Mouse (Mus musculus) stomach, postnatal 0 days (tissue): ENCODE measurements around the gene Mif4gd. TPM values are rescaled to one million over a fixed set of nuclear protein-coding genes. Genes with fewer than 3 reads are reported as not detected.

ENCODE experiments used
- ATAC-seq: fragments of 200-750 bp; cut with Nextera tagmentation; 2 replicates; pipeline ENCODE4 v1.8.0; 2017; ENCODE audit not compliant: low FRiP score, low TSS enrichment
- DNase-seq: peaks from one replicate; pipeline ENCODE4 v3.0.0-alpha.2; 2016; ENCODE audit warnings: low spot score
- H3K27ac ChIP-seq: fragments of 300-500 bp; sonication (generic); replicated peaks from 2 replicates; pipeline ENCODE4 v1.5.1; 2014; ENCODE audit warnings: mild to moderate bottlenecking, control low read depth
- H3K27me3 ChIP-seq: fragments of 300-500 bp; sonication (generic); 2 replicates; pipeline ENCODE4 v1.6.1; 2014; ENCODE audit warnings: low read length; ENCODE audit not compliant: control insufficient read depth, insufficient read depth
- H3K36me3 ChIP-seq: fragments of 300-500 bp; sonication (generic); 2 replicates; pipeline ENCODE4 v1.6.1; 2014; ENCODE audit warnings: low read length, mixed read lengths; ENCODE audit not compliant: control insufficient read depth, insufficient read depth
- H3K4me1 ChIP-seq: fragments of 300-500 bp; sonication (generic); replicated peaks from 2 replicates; pipeline ENCODE4 v1.6.1; 2014; ENCODE audit warnings: antibody characterized with exemption; ENCODE audit not compliant: control insufficient read depth, insufficient read depth
- H3K4me2 ChIP-seq: fragments of 300-500 bp; sonication (generic); replicated peaks from 2 replicates; pipeline ENCODE4 v1.6.1; 2014; ENCODE audit warnings: low read depth, mild to moderate bottlenecking, control low read depth, moderate library complexity
- H3K4me3 ChIP-seq: fragments of 300-500 bp; sonication (generic); 2 replicates; pipeline ENCODE4 v1.5.1; 2014; ENCODE audit warnings: low read depth, low read length, control low read depth
- H3K9ac ChIP-seq: fragments of 300-500 bp; sonication (generic); 2 replicates; pipeline ENCODE4 v1.6.1; 2014; ENCODE audit warnings: mild to moderate bottlenecking, low read length, control low read depth, mixed read lengths
- H3K9me3 ChIP-seq: fragments of 300-500 bp; sonication (generic); 2 replicates; pipeline ENCODE4 v1.6.1; 2016; ENCODE audit warnings: low read length; ENCODE audit not compliant: control insufficient read depth
- CTCF ChIP-seq: IDR thresholded peaks from 2 replicates; pipeline ENCODE4 v1.5.1; 2016; ENCODE audit warnings: antibody characterized with exemption, low read depth, mild to moderate bottlenecking, moderate library complexity
- EP300 ChIP-seq: optimal IDR thresholded peaks from 2 replicates; pipeline ENCODE3; 2016; ENCODE audit warnings: antibody characterized with exemption
- WGBS: fragments of 180-500 bp; shearing (Covaris S2); extraction: QIAGEN DNeasy Blood & Tissue Kit; methylation state at CpG from one replicate; pipeline ENCODE4 v1.1.7; 2014; 5-methylcytosine and 5-hydroxymethylcytosine counted together
- polyA plus RNA-seq: library from polyadenylated mRNA; unstranded; fragments of >200 nt; fragmentation: Nextera tagmentation; extraction: Ambion mirVana; gene quantifications from 2 replicates; pipeline ENCODE4 v1.2.1, GENCODE M21; 2015

Mif4gd gene
- 48.9 and 52.3 TPM in 2 replicates for polyA plus RNA-seq

DNA sequence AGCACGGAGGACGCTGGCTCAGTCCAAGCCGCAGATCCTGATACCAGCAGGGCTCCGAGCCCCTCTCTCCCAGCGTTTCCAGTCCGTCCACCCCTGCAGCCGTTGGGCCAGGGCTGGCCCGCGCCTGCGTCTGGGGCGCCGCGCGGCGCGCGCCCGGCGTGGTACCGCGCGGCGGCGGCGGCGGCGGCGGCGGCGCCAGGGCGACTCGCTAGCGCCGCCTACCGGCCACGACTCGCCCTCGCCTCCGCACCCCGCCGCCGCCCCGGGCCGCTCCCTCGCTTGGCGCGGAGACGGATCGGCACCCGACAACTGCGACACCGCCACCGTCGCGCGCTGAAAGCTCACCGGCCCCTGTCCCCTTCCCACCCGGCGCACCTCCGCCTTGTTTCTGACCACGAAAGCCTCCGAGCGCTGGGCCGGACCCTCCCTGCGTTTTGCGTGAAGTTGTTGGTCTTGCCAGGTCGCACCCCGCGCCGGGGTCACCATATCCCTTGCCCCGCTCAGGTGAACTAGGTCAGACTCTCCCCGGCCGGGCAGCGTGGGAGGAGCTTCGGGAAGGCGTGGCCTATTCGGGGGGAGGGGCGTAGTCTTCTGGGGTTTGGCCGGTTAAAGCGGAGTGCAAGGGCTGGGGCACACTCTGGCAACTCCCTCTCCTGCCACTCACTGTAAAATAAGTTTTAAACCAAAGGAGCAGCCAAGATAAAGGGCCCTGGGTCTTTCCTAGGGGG, at the start of gene Mif4gd:
Gene Mif4gd, minus strand, starts transcription at position 560 of the 728 bp plus-strand sequence.
- under 1% methylated on average over 58 of the region's 80 CpGs for WGBS

GRCm38 (mm10) chr11:115660376-115660775, 47.6 kb upstream of the Mif4gd start:
- ATAC-seq (no peak), DNase-seq (no peak)
- H3K4me2 ChIP-seq, result no peak overlapping the region
- no peak overlapping the region for H3K27ac ChIP-seq
- no peaks in the 10 kb centered on the region; the same call in 1 of the 2 replicates for H3K36me3 ChIP-seq
- no peak overlapping the region for H3K4me3 ChIP-seq
- H3K9me3 ChIP-seq, result no peaks in the 10 kb centered on the region
- WGBS, result 86% methylated on average over 4 of the region's 4 CpGs
- no peaks in the 10 kb centered on the region for H3K4me1 ChIP-seq
- no peaks in the 10 kb centered on the region for H3K27me3 ChIP-seq
- no peak overlapping the region for H3K9ac ChIP-seq
- no peak for TF ChIP-seq CTCF
- no peak for TF ChIP-seq EP300

More for the DNA sequence above, at the start of gene Mif4gd:
- Histone ChIP-seq H3K27me3 (no peaks in the 10 kb centered on the region), H3K27ac (peak within 1 kb of the TSS; percentile 97), H3K9ac (peak within 1 kb of the TSS; percentile 86), H3K4me2 (peak within 1 kb of the TSS; percentile 85), H3K4me1 (peaks cover 5% of the 10 kb centered on the region; the same call in 1 of the 2 replicates), H3K4me3 (peak within 1 kb of the TSS; percentile 63), H3K9me3 (no peaks in the 10 kb centered on the region), H3K36me3 (peaks cover 8% of the 10 kb centered on the region; the same call in 1 of the 2 replicates)
- no peak for TF ChIP-seq EP300
- peak; percentile 66 for TF ChIP-seq CTCF
- ATAC-seq (peak; percentile 84), DNase-seq (peak; percentile 96)

DNA sequence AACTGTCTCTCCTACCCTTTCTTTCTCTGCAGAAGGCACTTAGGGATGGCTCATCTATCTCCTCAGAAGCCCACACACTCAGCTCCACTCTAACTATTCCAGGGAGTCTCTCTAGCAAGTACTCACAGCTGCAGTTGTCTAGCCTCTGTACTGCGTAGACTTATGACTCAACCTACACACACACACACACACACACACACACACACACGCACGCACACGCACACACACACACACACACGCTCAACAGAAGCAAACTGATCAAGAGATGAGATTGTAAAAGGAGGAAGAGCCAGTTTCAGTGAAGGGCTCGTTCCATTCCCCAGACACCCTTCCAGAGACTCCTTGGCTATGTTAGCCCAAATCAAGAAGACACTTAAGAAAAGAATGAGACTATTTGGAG, 45.8 kb upstream of the Mif4gd start:
- DNase-seq (no peak), ATAC-seq (no peak; the same call in 1 of the 2 replicates)
- 81% methylated on average over 6 of the region's 6 CpGs for WGBS
- H3K9ac ChIP-seq, result no peak overlapping the region
- H3K4me1 ChIP-seq, result 0 out of 2 replicates have a peak, but pooled peaks cover 2% of the 10 kb centered on the region
- H3K9me3 ChIP-seq, result no peaks in the 10 kb centered on the region
- no peak overlapping the region for H3K4me2 ChIP-seq
- H3K36me3 ChIP-seq, result peaks cover 5% of the 10 kb centered on the region
- H3K27me3 ChIP-seq, result no peaks in the 10 kb centered on the region
- no peak overlapping the region for H3K27ac ChIP-seq
- no peak overlapping the region for H3K4me3 ChIP-seq
- TF ChIP-seq EP300, result no peak
- no peak for TF ChIP-seq CTCF

- H3K36me3 ChIP-seq, result peaks cover 5% of the 10 kb centered on the region
Observed at GRCm38 (mm10) chr11:115654128-115654527, 41.4 kb upstream of the Mif4gd start.

DNA sequence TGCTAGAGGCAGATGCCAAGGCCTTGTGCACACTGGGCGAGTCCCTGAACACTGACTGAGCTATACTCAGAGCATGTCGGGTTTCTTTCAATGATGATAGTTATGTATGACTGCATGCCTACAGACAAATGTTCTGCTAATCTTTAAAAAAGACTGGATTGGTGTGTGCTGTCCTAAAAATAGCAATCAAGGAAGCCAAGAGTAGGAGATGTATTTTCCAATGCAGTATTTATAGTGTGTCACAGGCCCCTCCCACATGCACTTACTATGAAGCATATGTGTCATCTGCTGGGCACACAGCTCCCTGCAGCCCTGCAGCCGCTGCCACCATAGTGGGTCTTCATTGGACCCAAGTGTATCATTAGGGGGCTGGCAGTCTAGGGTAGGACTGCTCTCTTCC, 40.4 kb upstream of the Mif4gd start:
- H3K27ac ChIP-seq, result no peak overlapping the region
- H3K9ac ChIP-seq, result no peak overlapping the region
- no peaks in the 10 kb centered on the region for H3K27me3 ChIP-seq
- H3K4me2 ChIP-seq, result no peak overlapping the region
- ATAC-seq, result no peak
- no peak overlapping the region for H3K4me3 ChIP-seq
- peaks cover 5% of the 10 kb centered on the region for H3K36me3 ChIP-seq
- H3K9me3 ChIP-seq, result no peaks in the 10 kb centered on the region
- H3K4me1 ChIP-seq, result 0 out of 2 replicates have a peak, but pooled peaks cover 2% of the 10 kb centered on the region
- TF ChIP-seq EP300 (no peak), CTCF (no peak)
- DNase-seq, result no peak
- WGBS, result 67% methylated on average over 3 of the region's 3 CpGs

More at GRCm38 (mm10) chr11:115654128-115654527, 41.4 kb upstream of the Mif4gd start:
- no peak for TF ChIP-seq CTCF
- TF ChIP-seq EP300, result no peak
- Histone ChIP-seq H3K9ac (no peak overlapping the region), H3K4me2 (no peak overlapping the region), H3K4me3 (no peak overlapping the region), H3K27me3 (no peaks in the 10 kb centered on the region), H3K27ac (no peak overlapping the region), H3K9me3 (no peaks in the 10 kb centered on the region), H3K4me1 (0 out of 2 replicates have a peak, but pooled peaks cover 2% of the 10 kb centered on the region)
- WGBS, result 58% methylated on average over 2 of the region's 2 CpGs
- DNase-seq (no peak), ATAC-seq (no peak)

GRCm38 (mm10) chr11:115651680-115652079, 38.9 kb upstream of the Mif4gd start:
- no peak for TF ChIP-seq EP300
- no peak for TF ChIP-seq CTCF

More at GRCm38 (mm10) chr11:115651680-115652079, 38.9 kb upstream of the Mif4gd start:
- 83% methylated on average over 3 of the region's 3 CpGs for WGBS
- ATAC-seq (no peak), DNase-seq (no peak)
- H3K9me3 ChIP-seq, result no peaks in the 10 kb centered on the region
- H3K36me3 ChIP-seq, result peaks cover 9% of the 10 kb centered on the region
- 0 out of 2 replicates have a peak, but pooled peaks cover 2% of the 10 kb centered on the region for H3K4me1 ChIP-seq
- no peak overlapping the region for H3K27ac ChIP-seq
- H3K4me2 ChIP-seq, result no peak overlapping the region
- no peak overlapping the region for H3K9ac ChIP-seq
- no peaks in the 10 kb centered on the region for H3K27me3 ChIP-seq
- H3K4me3 ChIP-seq, result no peak overlapping the region
